Mouse (Mus musculus) CH12.LX (cell line): ENCODE data around the gene Fam110a. TPM values are rescaled to one million over a fixed set of nuclear protein-coding genes. Genes with fewer than 3 reads are reported as not detected.

ENCODE experiments used
- DNase-seq: peaks from one replicate; pipeline ENCODE4 v3.0.0-alpha.2; 2013; ENCODE audit errors: extremely low read depth
- H3K27ac ChIP-seq: 2 replicates; pipeline ENCODE4 v1.5.1; 2012; ENCODE audit warnings: low read depth, mild to moderate bottlenecking, control low read depth, moderate library complexity; ENCODE audit not compliant: insufficient read depth
- H3K27me3 ChIP-seq: replicated peaks from 2 replicates; pipeline ENCODE3; 2012; ENCODE audit warnings: inconsistent platforms
- H3K36me3 ChIP-seq, 2 experiments: replicated peaks in 1 of 2; 2 replicates each; pipeline versions ENCODE3 to v1.6.1; 2012; ENCODE audit warnings: inconsistent platforms in 1 of 2, low read length in 1 of 2, mild to moderate bottlenecking in 1 of 2, mixed read lengths in 1 of 2, moderate library complexity in 1 of 2; ENCODE audit not compliant: control insufficient read depth in 1 of 2, insufficient read depth in 1 of 2
- H3K4me1 ChIP-seq, 2 experiments: 2 replicates each; pipeline ENCODE4 v1.6.1; 2012; ENCODE audit warnings: inconsistent platforms in 1 of 2, moderate library complexity in 1 of 2; ENCODE audit not compliant: insufficient read depth in 2 of 2, control insufficient read depth in 1 of 2
- H3K4me2 ChIP-seq: 2 replicates; pipeline ENCODE4 v1.6.1; 2012; ENCODE audit warnings: low read depth, mild to moderate bottlenecking, control low read depth; ENCODE audit not compliant: poor library complexity, insufficient read depth, severe bottlenecking
- H3K4me3 ChIP-seq, 3 experiments: fragments of 150-350 bp in 1 of 3; sonication (generic) in 1 of 3; replicated peaks in 1 of 3; 2 replicates each; pipeline versions ENCODE3 to v1.5.1; 2011 to 2012; ENCODE audit warnings: low read depth in 2 of 3, low read length in 2 of 3, mild to moderate bottlenecking in 2 of 3, moderate library complexity in 2 of 3, control low read depth in 1 of 3, improper control_type of control experiment in 1 of 3, inconsistent platforms in 1 of 3, mixed read lengths in 1 of 3; ENCODE audit not compliant: poor library complexity in 1 of 3
- H3K79me2 ChIP-seq: replicated peaks from 2 replicates; pipeline ENCODE4 v1.6.1; 2012; ENCODE audit warnings: mild to moderate bottlenecking, moderate library complexity; ENCODE audit not compliant: control insufficient read depth, poor library complexity, insufficient read depth, severe bottlenecking; ENCODE audit errors: extremely low read depth
- H3K9ac ChIP-seq: 2 replicates; pipeline ENCODE4 v1.6.1; 2012; ENCODE audit warnings: low read depth, mild to moderate bottlenecking, control low read depth, moderate library complexity; ENCODE audit not compliant: insufficient read depth
- H3K9me3 ChIP-seq: replicated peaks from 2 replicates; pipeline ENCODE3; 2012; ENCODE audit warnings: low read length, inconsistent platforms, mixed read lengths
- BHLHE40 ChIP-seq: IDR thresholded peaks from 2 replicates; pipeline ENCODE4 v1.6.1; 2011; ENCODE audit warnings: mild to moderate bottlenecking, low read depth, low read length, improper control_type of control experiment
- CTCF ChIP-seq, 2 experiments: IDR thresholded peaks in 1 of 2; conservative IDR thresholded peaks in 1 of 2; 2 replicates each; pipeline ENCODE4 v1.5.1; 2011 to 2012; ENCODE audit warnings: low read depth in 2 of 2, low read length in 2 of 2, improper control_type of control experiment in 1 of 2, inconsistent platforms in 1 of 2, mild to moderate bottlenecking in 1 of 2, moderate library complexity in 1 of 2
- E2F4 ChIP-seq: IDR thresholded peaks from 2 replicates; pipeline ENCODE4 v1.6.1; 2011; ENCODE audit warnings: low read depth, low read length, improper control_type of control experiment; ENCODE audit not compliant: insufficient replicate concordance
- ELF1 ChIP-seq: IDR thresholded peaks from 2 replicates; pipeline ENCODE4 v1.6.1; 2014; ENCODE audit warnings: low read depth, mild to moderate bottlenecking, inconsistent platforms, low read length, improper control_type of control experiment
- ETS1 ChIP-seq: conservative IDR thresholded peaks from 2 replicates; pipeline ENCODE4 v1.6.1; 2012; ENCODE audit warnings: low read depth, mild to moderate bottlenecking, inconsistent platforms, low read length, improper control_type of control experiment, moderate library complexity
- HCFC1 ChIP-seq: IDR thresholded peaks from 2 replicates; pipeline ENCODE4 v1.6.1; 2012; ENCODE audit warnings: low read depth, mild to moderate bottlenecking, inconsistent platforms, low read length, improper control_type of control experiment
- IRF4 ChIP-seq: IDR thresholded peaks from 2 replicates; pipeline ENCODE4 v1.6.1; 2014; ENCODE audit warnings: low read depth, mild to moderate bottlenecking, inconsistent platforms, low read length, improper control_type of control experiment
- JUN ChIP-seq: IDR thresholded peaks from 2 replicates; pipeline ENCODE4 v1.6.1; 2011; ENCODE audit warnings: low read depth, mild to moderate bottlenecking, low read length, improper control_type of control experiment, moderate library complexity; ENCODE audit not compliant: insufficient read depth
- JUND ChIP-seq: conservative IDR thresholded peaks from 2 replicates; pipeline ENCODE4 v1.6.1; 2011; ENCODE audit warnings: low read depth, low read length, improper control_type of control experiment
- KAT2A ChIP-seq: IDR thresholded peaks from 2 replicates; pipeline ENCODE4 v1.6.1; 2012; ENCODE audit warnings: low read length, improper control_type of control experiment, inconsistent platforms; ENCODE audit not compliant: insufficient replicate concordance
- MAFK ChIP-seq: IDR thresholded peaks from 2 replicates; pipeline ENCODE4 v1.6.1; 2011; ENCODE audit warnings: low read length, improper control_type of control experiment; ENCODE audit not compliant: insufficient replicate concordance
- MAX ChIP-seq: IDR thresholded peaks from 2 replicates; pipeline ENCODE4 v1.6.1; 2011; ENCODE audit warnings: low read length, improper control_type of control experiment
- MAZ ChIP-seq: IDR thresholded peaks from 2 replicates; pipeline ENCODE4 v1.6.1; 2012; ENCODE audit warnings: low read depth, mild to moderate bottlenecking, inconsistent platforms, low read length, improper control_type of control experiment, moderate library complexity
- MYC ChIP-seq: IDR thresholded peaks from 2 replicates; pipeline ENCODE4 v1.6.1; 2011; ENCODE audit warnings: low read depth, mild to moderate bottlenecking, improper control_type of control experiment, low read length
- NELFE ChIP-seq: IDR thresholded peaks from 2 replicates; pipeline ENCODE4 v1.6.1; 2011; ENCODE audit warnings: low read depth, low read length, improper control_type of control experiment
- PAX5 ChIP-seq: IDR thresholded peaks from 2 replicates; pipeline ENCODE4 v1.6.1; 2012; ENCODE audit warnings: low read length, inconsistent platforms, mixed read lengths
- RAD21 ChIP-seq: IDR thresholded peaks from 2 replicates; pipeline ENCODE4 v1.6.1; 2011; ENCODE audit warnings: low read depth, mild to moderate bottlenecking, low read length, improper control_type of control experiment, moderate library complexity
- RCOR1 ChIP-seq: conservative IDR thresholded peaks from 2 replicates; pipeline ENCODE4 v1.6.1; 2012; ENCODE audit warnings: low read depth, mild to moderate bottlenecking, inconsistent platforms, low read length, improper control_type of control experiment
- SIN3A ChIP-seq: IDR thresholded peaks from 2 replicates; pipeline ENCODE4 v1.6.1; 2012; ENCODE audit warnings: low read length, improper control_type of control experiment, inconsistent platforms
- SMC3 ChIP-seq: IDR thresholded peaks from 2 replicates; pipeline ENCODE4 v1.6.1; 2011; ENCODE audit warnings: low read depth, low read length, improper control_type of control experiment
- TBP ChIP-seq: conservative IDR thresholded peaks from 2 replicates; pipeline ENCODE4 v1.6.1; 2011; ENCODE audit warnings: low read depth, low read length, improper control_type of control experiment
- TCF12 ChIP-seq: IDR thresholded peaks from 2 replicates; pipeline ENCODE4 v1.6.1; 2014; ENCODE audit warnings: low read depth, mild to moderate bottlenecking, inconsistent platforms, low read length, improper control_type of control experiment
- UBTF ChIP-seq: IDR thresholded peaks from 2 replicates; pipeline ENCODE4 v1.6.1; 2012; ENCODE audit warnings: low read depth, mild to moderate bottlenecking, inconsistent platforms, low read length, improper control_type of control experiment, moderate library complexity
- ZC3H11A ChIP-seq: IDR thresholded peaks from 2 replicates; pipeline ENCODE4 v1.6.1; 2012; ENCODE audit warnings: low read depth, mild to moderate bottlenecking, inconsistent platforms, low read length, improper control_type of control experiment
- ZKSCAN1 ChIP-seq: IDR thresholded peaks from 2 replicates; pipeline ENCODE4 v1.6.1; 2012; ENCODE audit warnings: low read depth, inconsistent platforms, low read length, improper control_type of control experiment, borderline replicate concordance
- dilution Hi-C: fragments of 300-500 bp; cut with MboI; formaldehyde crosslinking; loops from 2 replicates; pipeline ENCODE4 v1.14.3; 2020; ENCODE audit warnings: low sequenced_read_pairs; ENCODE audit not compliant: extremely low pct_unique_long_range_greater_than_20kb, extremely low pct_ligation_motif_present
- in situ Hi-C: fragments of 300-500 bp; cut with MboI; formaldehyde crosslinking; loops from 3 replicates; pipeline ENCODE4 v1.14.3; 2019; ENCODE audit warnings: low sequenced_read_pairs, low pct_ligation_motif_present, low pct_unique_long_range_greater_than_20kb, mixed read lengths
- polyA plus RNA-seq: library from polyadenylated mRNA; unstranded; fragments of >175 nt; gene quantifications from 2 replicates; pipeline ENCODE4 v1.2.1, GENCODE M21; 2012; ENCODE audit warnings: low read depth; ENCODE audit not compliant: insufficient read length
- total RNA-seq, 2 experiments: library from RNA; depleted of rRNA; stranded (reverse); fragments of 300-350 nt in 1 of 2; fragments of >200 nt in 1 of 2; gene quantifications; 2 replicates each; pipeline ENCODE4 v1.2.3; 2012 to 2014

Fam110a gene
- total and polyA plus RNA-seq, 3 experiments, result 3.7 to 9.8 (median 6.3) TPM

DNA sequence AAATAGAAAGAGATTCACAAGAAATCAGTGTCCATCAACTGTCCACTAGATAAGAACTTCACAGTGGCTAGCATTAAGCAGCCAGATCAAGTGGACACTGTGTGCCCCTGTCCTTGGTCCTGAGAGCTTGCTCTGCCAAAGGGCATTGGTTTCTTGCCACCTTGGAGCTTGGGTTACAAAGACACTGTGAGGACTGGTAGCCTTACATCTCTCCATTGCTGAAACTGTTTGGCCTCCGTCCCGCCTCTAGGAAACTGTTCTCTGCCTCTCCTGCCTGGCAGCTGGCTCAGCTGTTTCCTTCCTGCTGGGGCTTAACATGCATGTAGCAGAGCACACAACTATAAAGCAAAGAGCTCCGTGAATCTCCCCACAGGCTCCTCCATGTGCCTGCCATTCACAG is 42.1 kb downstream of the Fam110a start:
- H3K9me3 ChIP-seq, result no peaks in the 10 kb centered on the region
- peaks cover 0 to 12% of the 10 kb centered on the region in 2 experiments; a peak in 2 of 4 replicates for H3K4me1 ChIP-seq
- dilution Hi-C loops, result no loop called here
- no peaks in the 10 kb centered on the region for H3K36me3 ChIP-seq
- no peak overlapping the region for H3K27ac ChIP-seq
- no peaks in the 10 kb centered on the region for H3K79me2 ChIP-seq
- H3K9ac ChIP-seq, result no peak overlapping the region
- no peak for DNase-seq
- TF ChIP-seq SMC3 (no peak), KAT2A (no peak), NELFE (no peak), ELF1 (no peak), BHLHE40 (no peak), MAFK (no peak), TBP (no peak), SIN3A (no peak), MAX (no peak), MYC (no peak)
- TF ChIP-seq, all 38 proteins: peak for 0
- no peak overlapping the region for H3K4me2 ChIP-seq
- peaks cover 23% of the 10 kb centered on the region for H3K27me3 ChIP-seq
- no peak overlapping the region for H3K4me3 ChIP-seq
- in situ Hi-C loops, result no loop called here

DNA sequence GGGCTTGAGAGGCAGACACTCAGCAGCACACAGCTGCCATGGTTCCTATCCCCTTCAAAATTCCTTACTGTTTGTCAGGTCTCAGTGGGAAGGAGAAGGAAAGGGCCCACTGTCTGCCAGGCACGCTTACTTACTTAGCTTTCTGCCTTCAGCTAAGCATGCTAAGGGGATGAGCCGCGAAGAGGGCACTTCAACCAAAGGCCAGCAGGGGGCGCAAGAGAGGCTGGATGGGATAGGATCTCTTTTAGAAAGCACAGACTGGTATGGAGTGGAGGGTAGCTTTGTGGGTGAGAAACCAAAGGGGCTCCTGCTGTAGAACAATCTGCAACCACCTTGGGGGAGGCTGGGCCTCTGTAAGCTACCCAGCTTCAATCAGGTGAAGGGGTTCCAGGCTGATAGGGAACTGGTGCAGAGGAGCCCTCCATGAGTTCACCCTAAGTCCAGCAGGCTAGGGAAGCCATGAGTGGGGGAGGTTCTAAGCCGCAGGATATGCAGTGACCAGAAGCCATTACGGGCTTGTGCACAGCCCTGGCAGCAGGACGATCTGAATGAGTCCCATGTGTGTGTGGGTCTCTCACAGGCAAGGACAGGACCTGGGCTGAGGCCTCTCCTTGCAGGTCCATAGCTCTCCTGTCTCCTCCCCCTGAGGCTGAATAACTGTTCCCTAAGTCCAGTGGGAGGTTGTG is 49.5 kb downstream of the Fam110a start:
- H3K4me3 ChIP-seq, result no peak overlapping the region
- no peaks in the 10 kb centered on the region for H3K79me2 ChIP-seq
- peaks cover 59% of the 10 kb centered on the region for H3K27me3 ChIP-seq
- H3K4me2 ChIP-seq, result no peak overlapping the region
- no peak overlapping the region for H3K27ac ChIP-seq
- H3K4me1 ChIP-seq, result no peaks in the 10 kb centered on the region
- DNase-seq, result peak; percentile 70
- H3K9me3 ChIP-seq, result peaks cover 2% of the 10 kb centered on the region
- in situ Hi-C loops (no loop called here), dilution Hi-C loops (no loop called here)
- no peak overlapping the region for H3K9ac ChIP-seq
- H3K36me3 ChIP-seq, result no peaks in the 10 kb centered on the region
- TF ChIP-seq CTCF (conservative IDR thresholded peaks at IDR 0.05 in 1 of 2, IDR thresholded peaks at IDR 0.05 in 1 of 2; ENCODE audit: low read depth in 2 of 2, low read length in 2 of 2) (peak; percentile 76 to 91), TCF12 (0 out of 2 replicates have a peak, but pooled peaks have one; percentile 34), SMC3 (peak; percentile 94), PAX5 (no peak), RCOR1 (no peak), NELFE (0 out of 2 replicates have a peak, but pooled peaks have one; percentile 31), JUN (no peak), ELF1 (no peak), ZKSCAN1 (no peak), IRF4 (0 out of 2 replicates have a peak, but pooled peaks have one; percentile 23), MAZ (no peak), ETS1 (no peak), HCFC1 (no peak), JUND (no peak), MAFK (no peak), RAD21 (peak; percentile 69), E2F4 (no peak), ZC3H11A (peak; percentile 59), UBTF (no peak)
